Mouse (Mus musculus): ENCODE data around the gene Elane. TPM values are rescaled to one million over a fixed set of nuclear protein-coding genes. Genes with fewer than 3 reads are reported as not detected.

Gene Elane
- total RNA-seq, 2 experiments from 2014 or later: not detected

GRCm38 (mm10) chr10:79857452-79857811 lies 28.6 kb upstream of the Elane start:
- DNase-seq: peak; percentile 71
- intact Hi-C loops (cut with DNase I): no loop called here

GRCm38 (mm10) chr10:79857894-79858293 lies 28.2 kb upstream of the Elane start:
- no peak for DNase-seq
- intact Hi-C loops (cut with DNase I): no loop called here

- intact Hi-C loops (cut with DNase I): no loop called here
- peak; percentile 97 for DNase-seq
Observed at GRCm38 (mm10) chr10:79858416-79859074, 27.5 kb upstream of the Elane start.

- DNase-seq: no peak
Observed at GRCm38 (mm10) chr10:79859116-79859515, 26.9 kb upstream of the Elane start.

DNA sequence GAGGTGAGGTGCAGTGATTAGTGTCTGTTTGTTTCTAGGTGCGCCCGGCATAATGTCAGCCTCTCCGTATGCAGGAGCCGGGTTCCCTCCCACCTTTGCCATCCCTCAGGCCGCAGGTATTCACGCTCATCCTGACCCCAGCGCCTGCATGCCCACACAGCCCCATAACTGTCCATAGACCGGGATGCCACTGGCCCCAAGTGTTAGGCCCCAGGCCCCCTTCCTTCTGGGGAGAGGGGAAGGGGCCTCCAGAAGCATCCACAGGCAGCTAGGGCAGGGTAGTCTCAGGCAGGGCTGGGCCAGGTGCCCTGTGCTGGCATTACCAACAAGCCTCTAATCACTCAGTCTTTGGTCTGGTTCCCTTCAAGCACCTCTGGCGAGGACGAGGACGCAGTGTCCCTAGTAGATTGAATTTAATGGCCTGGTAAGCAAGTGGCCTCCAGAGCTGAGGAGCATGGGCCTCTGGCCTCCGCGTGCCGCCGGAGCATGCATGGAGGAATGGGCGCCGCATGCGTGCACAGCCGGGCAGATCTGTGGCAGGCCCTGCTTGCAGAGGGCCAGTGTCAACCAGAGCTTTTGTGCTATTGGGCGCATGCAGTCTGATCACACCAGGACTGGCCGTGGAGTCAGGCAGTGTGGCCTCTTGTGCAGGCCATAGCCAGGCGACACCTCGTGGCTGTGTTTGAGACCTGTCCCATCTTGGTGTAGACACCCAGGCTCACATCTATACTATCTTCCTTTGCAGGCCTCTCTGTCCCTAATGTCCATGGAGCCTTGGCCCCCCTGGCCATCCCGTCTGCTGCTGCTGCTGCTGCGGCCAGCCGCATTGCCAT lies 25.8 kb upstream of the Elane start:
- intact Hi-C loops (cut with DNase I): no loop called here
- no peak for DNase-seq

More at GRCm38 (mm10) chr10:79859116-79859515, 26.9 kb upstream of the Elane start:
- intact Hi-C loops (cut with DNase I): no loop called here

- DNase-seq: no peak
- intact Hi-C loops (cut with DNase I): no loop called here
Observed at GRCm38 (mm10) chr10:79861230-79862048, 24.6 kb upstream of the Elane start.

GRCm38 (mm10) chr10:79862049-79862788 lies 23.8 kb upstream of the Elane start:
- intact Hi-C loops (cut with DNase I): no loop called here
- DNase-seq: no peak

- no peak for DNase-seq
- intact Hi-C loops (cut with DNase I): no loop called here
Observed at GRCm38 (mm10) chr10:79862925-79863324, 23.1 kb upstream of the Elane start.

DNA sequence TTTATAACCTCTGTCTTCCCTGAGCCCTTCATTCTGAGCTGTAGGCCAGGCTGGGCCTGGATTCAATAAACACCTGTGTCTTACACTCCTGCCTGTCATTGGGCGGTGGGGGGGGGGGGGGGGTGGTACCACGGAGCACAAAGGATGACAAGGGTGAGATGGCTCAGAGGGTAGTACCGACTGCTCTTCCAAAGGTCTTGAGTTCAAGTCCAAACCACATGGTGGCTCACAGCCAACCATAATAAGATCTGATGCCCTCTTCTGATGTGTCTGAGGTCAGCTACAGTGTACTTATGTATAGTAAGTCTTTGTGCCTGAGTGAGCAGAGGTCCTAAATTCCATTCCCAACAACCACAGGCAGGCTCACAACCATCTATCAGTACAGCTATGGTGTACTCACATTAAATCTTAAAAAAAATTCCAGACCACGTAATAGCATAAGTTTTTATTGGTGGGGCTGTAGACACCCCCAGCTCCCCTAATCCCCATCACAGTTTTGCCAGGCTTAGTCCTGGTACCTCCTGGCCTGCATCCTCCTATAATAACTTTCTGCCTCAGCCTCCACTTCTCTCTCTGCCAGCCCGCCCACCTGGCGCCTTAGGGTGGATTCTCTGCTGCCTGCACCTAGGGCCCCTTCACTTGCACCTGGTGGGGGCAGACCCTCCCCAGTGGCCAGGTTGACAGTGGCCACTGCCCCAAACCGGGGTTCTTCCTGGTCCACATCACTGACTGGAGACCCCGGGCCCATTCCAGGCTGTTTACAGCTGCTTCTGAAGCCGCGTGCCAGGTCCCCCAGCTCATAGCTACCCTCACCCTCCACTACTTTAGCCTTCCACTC lies 21.5 kb upstream of the Elane start:
- no peak for DNase-seq
- intact Hi-C loops (cut with DNase I): no loop called here

DNA sequence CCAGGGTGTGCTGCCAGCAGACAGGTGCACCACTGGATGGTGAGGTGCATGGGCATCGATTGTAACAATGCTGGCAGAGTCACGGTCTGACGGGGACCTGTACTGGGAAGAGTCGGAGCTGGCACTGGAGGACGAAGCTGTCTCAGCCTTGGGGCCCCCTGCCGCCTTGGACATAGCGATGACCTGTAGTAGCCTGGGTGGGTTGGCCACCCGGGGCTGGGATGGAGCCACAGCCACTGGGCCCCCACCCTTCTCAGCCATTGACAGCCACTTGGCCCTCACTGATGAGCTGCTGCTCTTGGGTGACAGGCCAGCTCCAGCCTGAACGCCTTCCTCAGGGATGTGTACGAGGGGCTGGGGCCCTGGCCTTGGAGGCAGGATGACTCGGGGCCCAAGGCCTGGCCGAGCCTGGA lies 20.9 kb upstream of the Elane start:
- intact Hi-C loops (cut with DNase I): no loop called here
- no peak for DNase-seq

- intact Hi-C loops (cut with DNase I): no loop called here
- no peak for DNase-seq
Observed at GRCm38 (mm10) chr10:79865801-79866295, 20.2 kb upstream of the Elane start.

DNA sequence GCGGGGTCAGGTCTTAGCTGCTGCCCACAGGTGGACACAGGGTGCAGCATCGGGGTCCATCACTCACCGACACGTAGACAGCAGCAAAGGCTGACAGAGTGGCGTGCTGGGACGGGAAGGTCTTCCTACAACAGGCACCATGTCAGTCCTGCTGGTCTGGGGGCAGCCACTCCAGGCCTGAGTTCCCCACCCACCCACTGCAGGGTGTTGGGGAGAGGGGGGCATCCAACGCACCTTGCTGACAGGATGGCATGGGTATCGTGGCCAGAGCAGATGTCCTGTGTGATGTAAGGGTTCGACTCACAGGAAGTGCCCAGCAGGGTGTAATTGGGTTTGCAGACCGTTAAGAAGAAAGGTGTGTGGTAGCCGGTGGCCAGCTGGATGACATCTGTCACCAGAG lies 19.4 kb upstream of the Elane start:
- DNase-seq: no peak
- intact Hi-C loops (cut with DNase I): no loop called here

- DNase-seq: no peak
- intact Hi-C loops (cut with DNase I): no loop called here
Observed at GRCm38 (mm10) chr10:79871845-79872244, 14.2 kb upstream of the Elane start.

GRCm38 (mm10) chr10:79872862-79873261 lies 13.2 kb upstream of the Elane start:
- no peak for DNase-seq
- intact Hi-C loops (cut with DNase I): no loop called here

DNA sequence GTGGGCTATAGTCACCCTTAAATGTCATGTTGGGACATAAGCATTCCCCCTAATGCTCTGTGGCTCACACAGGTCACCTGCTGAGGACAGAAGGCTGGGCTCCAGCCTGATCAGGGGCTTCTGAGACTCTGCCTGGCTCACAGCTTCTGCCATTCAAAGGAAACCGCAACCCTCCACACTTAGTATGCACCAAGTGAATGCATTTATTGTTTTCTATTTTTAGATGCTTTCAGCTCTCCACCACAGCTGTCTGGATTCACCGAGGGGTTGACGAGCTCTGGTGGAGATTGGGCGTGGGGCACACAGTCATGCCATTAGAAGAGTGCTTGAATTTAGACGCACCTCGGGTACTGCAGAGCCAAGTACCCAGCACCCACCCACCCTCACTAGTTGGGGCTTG lies 12.7 kb upstream of the Elane start:
- no peak for DNase-seq
- intact Hi-C loops (cut with DNase I): no loop called here

GRCm38 (mm10) chr10:79873715-79874289 lies 12.2 kb upstream of the Elane start:
- intact Hi-C loops (cut with DNase I): no loop called here

DNA sequence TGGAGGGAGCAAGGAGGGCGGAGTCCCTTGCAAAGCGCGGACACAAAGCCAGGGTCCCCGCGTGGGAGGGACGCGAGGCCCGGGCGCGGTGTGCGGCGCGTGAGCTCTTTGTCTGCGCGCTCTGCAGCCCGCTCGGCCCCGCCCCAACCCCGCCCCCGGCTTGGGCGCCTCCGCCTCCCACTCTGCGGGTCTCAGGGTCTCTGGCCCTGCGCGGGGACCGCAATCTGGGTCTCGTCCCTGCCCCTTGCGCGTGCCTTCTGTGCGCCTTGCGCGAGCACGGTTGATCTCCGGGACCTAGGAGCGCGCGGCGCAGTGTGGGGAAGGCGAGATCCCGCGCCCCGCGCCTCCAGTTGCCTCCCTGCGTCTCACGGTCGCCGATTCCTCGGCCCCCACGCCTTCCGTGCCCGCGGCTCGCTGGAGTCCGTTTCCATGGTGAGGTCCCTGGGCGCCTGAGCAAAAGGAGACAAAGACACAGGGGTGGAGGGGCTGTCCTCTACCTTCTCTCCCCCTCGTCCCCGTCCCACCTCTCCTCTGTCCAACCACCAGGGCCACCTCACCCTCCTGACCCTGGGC lies 11.7 kb upstream of the Elane start, which contains the start of the genes Prtn3 and Plppr3:
Gene Prtn3, plus strand, starts transcription at position 187 of the 573 bp plus-strand sequence.
Gene Plppr3, minus strand, starts transcription at position 345 of the 573 bp plus-strand sequence.
- DNase-seq: peak; percentile 89
- intact Hi-C loops (cut with DNase I): no loop called here

More at GRCm38 (mm10) chr10:79873715-79874289, 12.2 kb upstream of the Elane start:
- DNase-seq: no peak

- intact Hi-C loops (cut with DNase I): no loop called here
- DNase-seq: no peak
Observed at GRCm38 (mm10) chr10:79877174-79877573, 8.9 kb upstream of the Elane start.

- intact Hi-C loops (cut with DNase I): no loop called here
- no peak for DNase-seq
Observed at GRCm38 (mm10) chr10:79877757-79878156, 8.3 kb upstream of the Elane start.

Data from left cerebral cortex, postnatal 4 days (tissue).